Mouse (Mus musculus): Measurements from ENCODE around the gene Acss2. TPM values are rescaled to one million over a fixed set of nuclear protein-coding genes. Genes with fewer than 3 reads are reported as not detected.

Gene Acss2
- polyA plus RNA-seq, 1 experiment = 18.8 TPM

- TF ChIP-seq CTCF (IDR thresholded peaks at IDR 0.05; ENCODE audit: extremely low read depth, insufficient read length, insufficient replicate concordance, low read depth, low read length) (no peak), POLR2A (IDR thresholded peaks at IDR 0.05; ENCODE audit: low read depth, low read length) (no peak)
- Histone ChIP-seq H3K36me3 (ENCODE audit: control insufficient read depth, insufficient read depth, low read length) (no peaks in the 10 kb centered on the region), H3K27me3 (ENCODE audit: control insufficient read depth, insufficient read depth, low read length) (no peaks in the 10 kb centered on the region), H3K4me1 (ENCODE audit: control insufficient read depth, insufficient read depth, insufficient read length, low read length) (peaks cover 3% of the 10 kb centered on the region; the same call in 1 of the 2 replicates), H3K4me3 (ENCODE audit: low read depth, low read length) (no peak overlapping the region), H3K27ac (ENCODE audit: insufficient read depth, low read depth, low read length) (no peak overlapping the region)
These were observed 21.9 kb downstream of the Acss2 start for GRCm38 (mm10) chr2:155539696-155540095.

- Histone ChIP-seq H3K4me1 (ENCODE audit: control insufficient read depth, insufficient read depth, insufficient read length, low read length) (peaks cover 3% of the 10 kb centered on the region; the same call in 1 of the 2 replicates), H3K36me3 (ENCODE audit: control insufficient read depth, insufficient read depth, low read length) (no peaks in the 10 kb centered on the region), H3K4me3 (ENCODE audit: low read depth, low read length) (no peak overlapping the region), H3K27ac (ENCODE audit: insufficient read depth, low read depth, low read length) (0 out of 2 replicates have a peak overlapping the region, but pooled peaks have one; percentile 13), H3K27me3 (ENCODE audit: control insufficient read depth, insufficient read depth, low read length) (no peaks in the 10 kb centered on the region)
- no peak for TF ChIP-seq POLR2A (IDR thresholded peaks at IDR 0.05; ENCODE audit: low read depth, low read length)
- TF ChIP-seq CTCF (IDR thresholded peaks at IDR 0.05; ENCODE audit: extremely low read depth, insufficient read length, insufficient replicate concordance, low read depth, low read length) = no peak
- 34% methylated on average over 6 of the region's 6 CpGs for WGBS
These were observed 23.2 kb downstream of the Acss2 start for GRCm38 (mm10) chr2:155540822-155541458.

- Histone ChIP-seq H3K4me3 (ENCODE audit: low read depth, low read length) (no peak overlapping the region), H3K4me1 (ENCODE audit: control insufficient read depth, insufficient read depth, insufficient read length, low read length) (0 out of 2 replicates have a peak, but pooled peaks cover 2% of the 10 kb centered on the region), H3K27me3 (ENCODE audit: control insufficient read depth, insufficient read depth, low read length) (no peaks in the 10 kb centered on the region), H3K36me3 (ENCODE audit: control insufficient read depth, insufficient read depth, low read length) (peaks cover 10% of the 10 kb centered on the region; the same call in 1 of the 2 replicates), H3K27ac (ENCODE audit: insufficient read depth, low read depth, low read length) (no peak overlapping the region)
- 30% methylated on average over 1 of the region's 1 CpGs for WGBS
- no peak for TF ChIP-seq CTCF (IDR thresholded peaks at IDR 0.05; ENCODE audit: extremely low read depth, insufficient read length, insufficient replicate concordance, low read depth, low read length)
- no peak for TF ChIP-seq POLR2A (IDR thresholded peaks at IDR 0.05; ENCODE audit: low read depth, low read length)
These were observed 29.2 kb downstream of the Acss2 start for GRCm38 (mm10) chr2:155546955-155547354.

- Histone ChIP-seq H3K27me3 (ENCODE audit: control insufficient read depth, insufficient read depth, low read length) (no peaks in the 10 kb centered on the region), H3K36me3 (ENCODE audit: control insufficient read depth, insufficient read depth, low read length) (peaks cover 10% of the 10 kb centered on the region; the same call in 1 of the 2 replicates), H3K4me1 (ENCODE audit: control insufficient read depth, insufficient read depth, insufficient read length, low read length) (no peaks in the 10 kb centered on the region; the same call in 1 of the 2 replicates), H3K27ac (ENCODE audit: insufficient read depth, low read depth, low read length) (peak overlapping the region; percentile 27; the same call in 1 of the 2 replicates), H3K4me3 (ENCODE audit: low read depth, low read length) (no peak overlapping the region)
- TF ChIP-seq CTCF (IDR thresholded peaks at IDR 0.05; ENCODE audit: extremely low read depth, insufficient read length, insufficient replicate concordance, low read depth, low read length) = no peak
- TF ChIP-seq POLR2A (IDR thresholded peaks at IDR 0.05; ENCODE audit: low read depth, low read length) = no peak
These were observed 34.6 kb downstream of the Acss2 start for GRCm38 (mm10) chr2:155552336-155552735.

- no peaks in the 10 kb centered on the region; the same call in 1 of the 2 replicates for H3K4me1 ChIP-seq (ENCODE audit: control insufficient read depth, insufficient read depth, insufficient read length, low read length)
- no peak overlapping the region for H3K4me3 ChIP-seq (ENCODE audit: low read depth, low read length)
- H3K27ac ChIP-seq (ENCODE audit: insufficient read depth, low read depth, low read length) = peak overlapping the region; percentile 81
- peaks cover 10% of the 10 kb centered on the region; the same call in 1 of the 2 replicates for H3K36me3 ChIP-seq (ENCODE audit: control insufficient read depth, insufficient read depth, low read length)
- TF ChIP-seq CTCF (IDR thresholded peaks at IDR 0.05; ENCODE audit: extremely low read depth, insufficient read length, insufficient replicate concordance, low read depth, low read length) (no peak), POLR2A (IDR thresholded peaks at IDR 0.05; ENCODE audit: low read depth, low read length) (no peak)
- no peaks in the 10 kb centered on the region for H3K27me3 ChIP-seq (ENCODE audit: control insufficient read depth, insufficient read depth, low read length)
These were observed 35.2 kb downstream of the Acss2 start for GRCm38 (mm10) chr2:155552949-155553354.

GRCm38 (mm10) chr2:155554426-155554985 lies 36.8 kb downstream of the Acss2 start:
- TF ChIP-seq CTCF (IDR thresholded peaks at IDR 0.05; ENCODE audit: extremely low read depth, insufficient read length, insufficient replicate concordance, low read depth, low read length) = no peak
- TF ChIP-seq POLR2A (IDR thresholded peaks at IDR 0.05; ENCODE audit: low read depth, low read length) = no peak
- Histone ChIP-seq H3K36me3 (ENCODE audit: control insufficient read depth, insufficient read depth, low read length) (peaks cover 13% of the 10 kb centered on the region), H3K27me3 (ENCODE audit: control insufficient read depth, insufficient read depth, low read length) (no peaks in the 10 kb centered on the region), H3K27ac (ENCODE audit: insufficient read depth, low read depth, low read length) (no peak overlapping the region), H3K4me3 (ENCODE audit: low read depth, low read length) (no peak overlapping the region), H3K4me1 (ENCODE audit: control insufficient read depth, insufficient read depth, insufficient read length, low read length) (no peaks in the 10 kb centered on the region; the same call in 1 of the 2 replicates)
- WGBS = 78% methylated on average over 2 of the region's 2 CpGs

GRCm38 (mm10) chr2:155562209-155562608 lies 44.5 kb downstream of the Acss2 start:
- WGBS = 43% methylated on average over 1 of the region's 1 CpGs
- Histone ChIP-seq H3K36me3 (ENCODE audit: control insufficient read depth, insufficient read depth, low read length) (peaks cover 53% of the 10 kb centered on the region), H3K4me3 (ENCODE audit: low read depth, low read length) (no peak overlapping the region), H3K4me1 (ENCODE audit: control insufficient read depth, insufficient read depth, insufficient read length, low read length) (no peaks in the 10 kb centered on the region), H3K27me3 (ENCODE audit: control insufficient read depth, insufficient read depth, low read length) (no peaks in the 10 kb centered on the region), H3K27ac (ENCODE audit: insufficient read depth, low read depth, low read length) (no peak overlapping the region)
- no peak for TF ChIP-seq POLR2A (IDR thresholded peaks at IDR 0.05; ENCODE audit: low read depth, low read length)
- TF ChIP-seq CTCF (IDR thresholded peaks at IDR 0.05; ENCODE audit: extremely low read depth, insufficient read length, insufficient replicate concordance, low read depth, low read length) = no peak

All from small intestine, adult 2 months (tissue).